Mouse (Mus musculus) cerebellum, adult 18-20 months (tissue): ENCODE results near the gene Rce1.

Experiments
- DNase-seq, 2 experiments: peaks; one replicate each; pipeline ENCODE4 v3.0.0; 2021

Rce1 gene

DNA sequence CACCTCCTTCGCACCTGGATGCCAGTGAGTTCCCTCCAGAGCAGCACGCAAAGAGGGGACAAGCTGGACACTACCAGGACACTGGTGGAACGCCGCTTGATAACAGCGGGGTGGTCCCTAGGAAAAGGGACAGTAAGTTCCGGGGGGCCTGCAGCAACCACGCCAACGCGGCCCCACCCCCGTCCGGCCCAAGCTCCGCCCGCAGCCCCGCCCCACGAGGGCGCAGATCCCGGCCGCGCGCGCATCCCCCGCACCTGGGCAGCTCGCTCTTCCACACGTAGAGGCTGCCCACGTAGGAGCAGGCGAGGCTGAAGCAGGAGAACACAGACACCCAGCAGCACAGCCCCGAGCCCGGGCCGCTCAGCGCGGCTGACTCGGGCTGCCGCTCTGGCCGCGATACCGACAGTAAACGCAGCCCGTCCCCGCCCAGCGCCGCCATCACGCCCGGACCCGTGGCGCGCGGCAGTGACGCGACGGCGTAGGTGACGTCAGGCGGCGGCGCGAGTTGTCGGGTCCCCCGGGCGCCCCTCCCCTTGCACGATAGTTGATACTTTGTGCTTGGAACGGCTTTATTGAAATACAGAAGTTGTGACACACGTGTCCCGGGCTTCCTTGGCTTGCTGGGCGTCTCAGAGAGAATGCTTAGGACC is at the start of gene Rce1:
Rce1 (minus strand) TSS at position 463 of the 650 bp plus-strand sequence.
- peak; percentile 87 to 95 for DNase-seq

DNA sequence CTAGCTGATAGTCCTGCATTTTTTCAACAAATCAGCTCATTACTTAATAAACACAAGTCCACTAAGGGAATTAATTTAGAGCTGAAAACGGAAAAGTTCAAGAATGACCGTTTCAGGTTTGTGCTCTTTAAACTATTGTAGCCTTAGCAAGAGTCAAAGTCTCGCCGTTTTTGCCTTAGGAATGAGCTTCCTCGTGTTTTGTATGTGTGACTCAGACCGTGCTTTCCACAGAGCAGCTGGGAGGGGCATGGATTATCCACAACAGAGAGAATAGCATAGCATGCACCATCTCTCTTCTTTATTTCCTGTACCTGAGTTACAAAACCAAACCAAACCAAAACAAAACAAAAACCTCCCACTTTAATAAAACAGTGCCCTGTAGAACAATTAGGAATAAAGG is 47.0 kb upstream of the Rce1 start:
- DNase-seq = no peak

DNA sequence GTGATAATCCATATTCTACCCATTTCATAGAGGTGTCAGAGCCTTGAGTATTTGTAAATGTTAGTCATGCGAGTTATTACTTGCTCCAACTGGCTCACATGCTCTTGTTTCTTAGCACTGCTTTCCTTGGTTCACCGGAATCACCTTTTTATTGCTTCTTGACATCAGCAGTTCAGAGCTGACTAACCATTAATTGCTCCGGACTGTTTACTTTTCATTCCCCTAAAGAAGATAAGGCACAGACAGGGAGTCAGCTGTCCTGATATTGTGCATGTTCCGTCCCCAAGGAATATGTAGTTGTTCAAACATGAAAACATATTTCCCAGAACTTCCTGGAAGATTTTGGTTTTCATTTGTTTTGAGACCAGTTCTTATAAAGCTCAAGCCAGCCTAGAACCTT is 45.3 kb upstream of the Rce1 start:
- DNase-seq = no peak

DNA sequence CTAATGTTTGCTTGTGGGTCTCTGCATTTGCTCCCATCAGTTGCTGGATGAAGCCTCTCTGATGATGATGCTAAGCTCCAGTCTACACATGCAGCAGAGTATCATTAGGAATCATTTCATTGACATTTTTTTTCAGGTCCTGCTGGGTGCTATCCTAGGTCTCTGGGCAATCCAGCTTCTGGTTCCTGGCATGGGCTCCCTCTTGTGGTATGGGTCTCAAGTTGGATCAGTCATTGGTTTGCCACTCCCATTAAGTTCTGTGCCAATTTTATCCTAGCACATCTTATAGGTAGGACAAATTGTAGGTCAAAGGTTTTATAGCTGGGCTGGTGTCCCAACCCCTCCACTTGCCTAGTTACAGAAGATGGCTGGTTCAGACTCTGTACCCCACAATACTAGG is 41.4 kb upstream of the Rce1 start:
- DNase-seq = no peak

DNA sequence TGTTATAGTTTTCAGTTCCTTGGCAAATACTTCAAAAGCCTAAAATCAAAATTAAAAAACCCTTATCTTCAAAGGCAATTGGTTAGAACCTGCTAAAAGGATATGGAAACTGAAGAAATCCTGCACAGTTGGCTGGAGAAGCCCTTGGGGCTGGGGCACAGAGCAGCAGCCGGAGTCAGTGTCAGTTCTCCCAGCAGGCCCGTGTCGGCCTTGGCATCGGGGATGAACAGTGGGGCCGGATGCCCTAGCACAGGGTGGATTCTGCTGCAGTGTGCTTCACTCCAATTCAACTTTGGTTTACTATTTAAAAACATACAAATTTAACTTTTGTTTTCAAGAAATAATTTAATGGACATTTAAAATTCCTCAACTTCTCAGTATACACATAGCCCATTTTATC is 32.7 kb upstream of the Rce1 start:
- peak; percentile 45 for DNase-seq

DNA sequence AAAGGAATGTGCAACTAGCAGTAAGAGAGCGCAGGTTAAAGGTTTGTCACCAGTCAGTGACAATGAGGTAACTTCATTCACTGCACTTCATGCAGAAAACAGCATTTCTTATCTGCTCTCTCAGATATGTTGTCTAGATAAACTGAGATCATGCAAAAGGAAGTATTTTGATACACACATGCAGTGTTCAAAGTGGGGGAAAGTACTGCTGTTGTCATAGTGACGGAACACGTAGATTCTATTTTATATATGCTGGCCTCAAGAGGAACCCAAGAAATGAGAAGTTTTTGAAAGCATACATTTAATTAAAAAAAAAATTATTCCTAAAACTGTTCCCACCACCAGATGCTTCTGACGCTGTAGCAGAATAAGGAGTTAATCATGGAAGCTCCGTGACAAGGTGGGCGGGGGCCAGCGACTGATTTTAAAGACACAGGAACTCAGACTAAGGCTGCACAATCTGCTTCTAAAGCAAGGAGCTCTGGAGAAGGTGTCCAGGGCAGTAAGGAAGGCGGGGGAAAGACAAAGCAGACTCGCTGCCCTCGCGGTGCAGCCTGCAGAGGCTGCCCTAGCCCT is 21.6 kb upstream of the Rce1 start:
- no peak for DNase-seq

DNA sequence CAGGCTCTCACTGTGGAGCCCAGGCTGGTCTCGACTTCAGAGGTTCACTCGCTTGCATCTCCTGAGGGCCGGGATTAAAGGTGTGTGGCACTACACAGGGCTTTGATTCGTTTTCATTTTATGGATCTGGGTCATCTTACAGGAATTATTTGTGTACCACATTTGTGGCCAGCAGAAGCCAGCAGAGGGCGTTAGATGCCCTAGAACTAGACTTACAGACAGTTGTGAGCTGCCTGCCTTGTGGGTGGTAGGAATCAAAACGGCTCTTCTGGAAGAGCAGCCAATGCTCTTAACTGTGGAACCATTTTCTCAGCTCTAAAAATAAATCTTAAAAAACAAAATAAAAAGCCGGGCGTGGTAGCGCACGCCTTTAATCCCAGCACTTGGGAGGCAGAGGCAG is 18.8 kb upstream of the Rce1 start:
- DNase-seq = peak; percentile 75 to 79

DNA sequence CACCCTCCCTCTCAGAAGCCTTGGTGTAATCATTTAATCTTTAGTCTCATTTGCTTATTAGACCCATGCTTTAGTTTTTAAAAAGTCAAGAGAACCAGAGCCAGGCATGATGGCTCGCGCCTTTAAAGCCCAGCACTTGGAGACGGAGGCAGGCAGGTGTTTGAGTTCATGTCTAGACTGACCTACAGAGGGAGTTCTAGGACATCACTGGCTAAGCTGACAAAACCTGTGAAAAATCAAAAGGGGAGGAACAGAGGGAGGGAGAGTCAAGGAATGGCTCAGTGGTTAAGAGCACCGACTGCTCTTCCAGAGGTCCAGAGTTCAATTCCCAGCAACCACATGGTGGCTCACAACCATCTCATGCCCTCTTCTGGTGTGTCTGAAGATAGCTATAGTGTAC is 10.5 kb upstream of the Rce1 start:
- DNase-seq = no peak

DNA sequence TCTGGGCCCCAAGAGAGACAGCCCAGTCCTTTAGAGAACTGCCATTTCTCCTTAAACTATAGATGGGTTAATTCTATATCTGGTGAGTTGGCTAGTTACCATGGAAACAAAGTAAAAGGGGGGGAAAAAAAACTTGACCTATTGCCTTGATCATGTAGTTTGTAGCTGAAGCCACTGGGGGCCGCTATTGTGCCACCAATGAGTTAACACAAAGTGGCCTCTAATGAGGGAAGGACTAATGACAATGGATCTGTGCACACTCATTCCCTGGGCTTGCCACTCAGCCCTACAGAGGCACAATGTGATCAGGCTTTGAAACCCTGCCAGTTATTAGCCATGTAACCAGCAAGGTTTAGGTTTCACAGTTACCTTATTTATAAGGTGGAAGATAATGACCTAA is 3.4 kb upstream of the Rce1 start:
- DNase-seq = peak; percentile 85 to 88

DNA sequence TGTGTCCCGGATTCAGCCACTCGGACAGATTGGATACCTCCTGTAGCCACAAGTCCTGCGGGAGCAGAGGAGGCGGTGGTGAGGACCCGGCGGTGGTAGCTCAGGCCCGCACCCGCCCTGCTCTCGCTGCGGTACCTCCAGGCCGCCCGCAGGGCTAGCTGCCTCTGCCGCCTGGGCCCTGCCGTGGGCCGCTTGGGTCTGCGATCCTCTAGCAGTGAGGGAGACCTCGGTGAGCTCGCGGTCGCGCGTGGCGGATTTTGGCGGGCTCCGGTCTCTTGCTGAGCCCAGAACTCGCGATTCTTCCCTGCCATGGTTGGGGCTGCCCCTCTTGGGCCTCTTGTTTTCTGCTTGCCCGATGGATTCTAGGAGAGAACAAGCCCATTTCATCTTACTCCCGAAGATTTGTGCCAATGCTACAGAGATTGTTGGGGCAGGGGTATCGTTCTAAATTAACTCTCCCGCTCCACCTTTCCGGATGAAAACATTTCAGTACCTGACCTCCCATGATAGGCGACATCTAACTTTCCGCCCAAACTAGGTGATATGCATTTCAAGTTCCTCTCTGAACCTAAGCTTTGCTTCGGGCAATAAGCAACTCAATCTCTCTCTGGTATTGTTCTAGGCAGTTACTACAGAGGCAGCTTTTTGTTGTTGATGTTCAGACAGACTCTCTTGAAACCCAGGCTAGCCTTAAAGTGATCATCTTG is 541 bp upstream of the Rce1 start:
- DNase-seq = no peak

DNA sequence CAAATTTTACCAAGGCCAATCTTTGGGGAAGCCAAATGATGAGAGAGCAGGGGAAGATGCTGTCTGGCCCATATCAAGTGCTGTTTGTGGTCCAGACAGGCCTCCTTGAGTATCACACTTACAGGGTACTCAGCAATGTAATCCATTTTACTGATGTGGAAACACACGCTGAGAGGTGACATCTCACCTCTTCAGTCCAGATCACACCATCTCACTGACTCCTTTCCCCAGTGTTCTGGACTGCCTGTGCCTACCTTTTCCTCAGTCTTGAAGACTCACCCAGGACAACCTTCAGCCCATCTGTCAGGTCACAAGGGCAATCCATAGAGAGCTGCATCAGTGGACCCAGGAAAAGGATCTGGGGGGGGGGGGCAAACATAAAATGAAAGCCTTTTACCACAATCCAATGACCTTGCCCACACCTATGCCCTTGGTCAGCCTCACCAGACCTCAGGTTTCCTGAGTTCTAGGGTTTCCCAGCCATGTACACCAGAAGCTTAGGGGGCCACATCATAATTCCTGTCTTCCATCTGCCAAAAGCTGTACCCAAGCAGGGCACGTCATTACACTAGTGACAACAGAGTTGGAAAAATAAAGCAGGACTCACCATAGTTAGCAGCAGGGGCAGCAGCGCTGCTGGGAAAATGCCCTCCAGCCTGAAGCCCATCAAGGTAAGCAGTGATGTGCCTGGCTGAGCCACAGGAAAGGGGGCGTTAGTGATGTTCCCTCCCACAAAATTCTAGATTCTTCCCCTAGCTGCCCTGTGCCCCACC is 849 bp downstream of the Rce1 start:
- no peak for DNase-seq

DNA sequence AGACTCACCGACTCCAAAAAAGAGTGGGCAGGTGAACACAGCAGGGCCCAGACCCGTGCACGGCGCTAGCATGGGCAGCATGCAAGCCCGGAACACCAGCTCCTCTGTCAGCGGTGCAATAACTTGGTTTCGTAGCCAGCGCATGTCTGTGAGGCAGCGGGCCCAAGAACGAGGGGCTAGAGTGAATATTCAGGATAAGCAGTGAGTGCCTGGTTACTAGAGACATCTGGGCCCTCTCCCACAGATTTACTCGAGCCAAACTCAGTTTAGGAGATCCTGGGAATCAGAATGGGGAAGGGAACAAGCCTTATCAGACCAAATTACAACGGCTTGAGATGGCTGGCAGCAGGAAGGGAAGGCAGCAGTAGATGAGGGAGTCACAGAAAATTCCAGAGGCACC is 1.4 kb downstream of the Rce1 start:
- DNase-seq = no peak

DNA sequence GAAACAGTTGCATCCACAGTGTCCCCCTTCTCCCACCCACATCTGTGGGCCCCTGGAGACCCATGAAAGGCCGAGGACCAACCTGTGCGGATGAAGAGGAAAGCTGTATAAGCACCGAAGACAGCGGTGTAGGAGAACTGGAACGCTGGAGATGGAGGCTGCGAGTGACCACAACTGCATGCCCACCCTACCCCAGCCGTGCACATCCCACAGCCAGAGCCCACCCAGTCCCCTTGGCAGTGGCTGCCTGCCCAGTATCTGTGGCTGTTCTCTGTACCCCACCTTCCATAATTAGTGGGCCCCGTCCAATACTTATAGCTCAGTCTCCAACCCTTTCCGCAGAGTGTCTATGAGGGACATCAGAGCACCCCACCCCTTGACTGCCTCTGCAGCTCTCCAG is 2.0 kb downstream of the Rce1 start:
- DNase-seq = no peak

DNA sequence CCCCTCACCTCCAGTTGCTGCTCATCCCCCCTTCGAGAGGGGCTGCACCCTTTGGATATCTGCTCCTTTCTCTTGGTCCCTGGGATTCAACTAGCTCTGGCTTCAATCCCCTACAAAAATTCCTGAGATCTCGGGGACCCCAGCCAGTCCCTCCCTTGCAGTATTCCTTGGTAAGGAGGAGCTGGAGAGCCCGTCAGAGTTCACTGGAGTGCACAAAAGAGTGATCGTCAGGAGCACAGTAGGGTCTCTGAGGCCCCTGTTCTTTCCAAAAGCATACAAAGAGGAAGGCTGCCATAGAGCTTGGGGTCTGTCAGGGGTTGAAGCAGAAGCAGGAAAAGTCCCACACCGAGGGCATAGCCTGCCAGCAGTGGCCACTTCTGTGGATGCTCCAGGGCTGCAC is 2.7 kb downstream of the Rce1 start:
- DNase-seq = no peak

DNA sequence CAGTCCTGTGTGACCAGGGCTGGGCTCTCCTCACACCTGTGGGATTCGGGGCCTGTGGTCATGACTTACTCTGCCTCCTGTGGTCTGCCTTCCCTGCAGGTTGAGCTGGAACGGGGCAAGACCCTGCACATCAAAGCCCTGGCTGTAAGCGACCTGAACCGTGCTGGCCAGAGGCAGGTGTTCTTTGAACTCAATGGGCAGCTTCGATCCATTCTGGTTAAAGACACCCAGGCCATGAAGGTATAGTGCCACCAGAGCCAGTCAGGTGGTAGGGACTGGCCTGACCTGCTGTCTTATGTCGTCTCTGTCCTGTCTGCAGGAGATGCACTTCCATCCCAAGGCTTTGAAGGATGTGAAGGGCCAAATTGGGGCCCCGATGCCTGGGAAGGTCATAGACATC is 4.7 kb downstream of the Rce1 start:
- no peak for DNase-seq

DNA sequence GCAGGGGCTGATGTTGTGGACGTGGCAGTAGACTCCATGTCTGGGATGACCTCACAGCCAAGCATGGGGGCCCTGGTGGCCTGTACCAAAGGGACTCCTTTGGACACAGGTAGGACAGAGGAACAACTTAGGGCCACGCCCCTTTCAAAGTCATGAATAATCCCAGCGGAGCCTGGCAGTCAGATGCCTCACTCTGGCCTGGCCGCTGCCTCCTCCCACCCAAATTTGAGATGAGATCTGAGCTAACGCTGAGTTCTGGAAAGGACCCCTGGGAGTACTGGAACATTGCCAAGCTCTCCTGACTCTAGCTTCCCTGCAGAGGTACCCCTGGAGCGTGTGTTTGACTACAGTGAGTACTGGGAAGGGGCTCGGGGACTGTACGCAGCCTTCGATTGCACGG is 6.0 kb downstream of the Rce1 start:
- DNase-seq = no peak

DNA sequence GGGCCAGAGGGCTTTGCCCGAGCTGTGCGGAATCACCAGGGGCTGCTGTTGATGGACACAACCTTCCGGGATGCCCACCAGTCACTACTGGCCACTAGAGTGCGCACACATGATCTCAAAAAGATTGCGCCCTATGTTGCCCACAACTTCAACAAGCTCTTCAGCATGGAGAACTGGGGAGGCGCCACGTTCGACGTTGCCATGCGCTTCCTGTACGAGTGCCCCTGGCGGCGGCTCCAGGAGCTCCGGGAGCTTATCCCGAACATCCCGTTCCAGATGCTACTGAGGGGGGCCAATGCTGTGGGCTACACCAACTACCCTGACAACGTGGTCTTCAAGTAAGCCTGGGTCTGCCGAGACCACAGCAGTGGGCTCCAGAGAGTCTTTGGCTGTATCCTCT is 7.3 kb downstream of the Rce1 start:
- no peak for DNase-seq

DNA sequence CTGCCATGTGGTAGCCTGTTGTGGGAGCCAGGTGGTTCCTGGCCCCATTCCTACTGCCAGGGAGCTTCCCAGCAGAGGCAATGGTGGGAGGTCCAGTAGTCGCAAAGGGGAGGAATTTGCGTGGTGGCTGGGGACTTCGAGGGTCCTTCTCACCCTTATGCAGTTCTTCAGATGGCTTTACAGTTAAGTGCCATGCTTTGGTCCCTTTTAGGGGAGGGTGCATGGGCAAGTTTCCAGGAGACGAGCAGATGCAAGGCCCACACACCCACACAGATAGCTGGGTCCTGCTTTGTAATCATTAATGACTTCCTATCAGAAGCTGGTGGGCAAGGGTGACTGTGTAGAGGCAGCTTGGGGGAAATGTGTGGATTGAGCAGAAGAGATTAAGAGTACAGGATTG is 8.9 kb downstream of the Rce1 start:
- no peak for DNase-seq

DNA sequence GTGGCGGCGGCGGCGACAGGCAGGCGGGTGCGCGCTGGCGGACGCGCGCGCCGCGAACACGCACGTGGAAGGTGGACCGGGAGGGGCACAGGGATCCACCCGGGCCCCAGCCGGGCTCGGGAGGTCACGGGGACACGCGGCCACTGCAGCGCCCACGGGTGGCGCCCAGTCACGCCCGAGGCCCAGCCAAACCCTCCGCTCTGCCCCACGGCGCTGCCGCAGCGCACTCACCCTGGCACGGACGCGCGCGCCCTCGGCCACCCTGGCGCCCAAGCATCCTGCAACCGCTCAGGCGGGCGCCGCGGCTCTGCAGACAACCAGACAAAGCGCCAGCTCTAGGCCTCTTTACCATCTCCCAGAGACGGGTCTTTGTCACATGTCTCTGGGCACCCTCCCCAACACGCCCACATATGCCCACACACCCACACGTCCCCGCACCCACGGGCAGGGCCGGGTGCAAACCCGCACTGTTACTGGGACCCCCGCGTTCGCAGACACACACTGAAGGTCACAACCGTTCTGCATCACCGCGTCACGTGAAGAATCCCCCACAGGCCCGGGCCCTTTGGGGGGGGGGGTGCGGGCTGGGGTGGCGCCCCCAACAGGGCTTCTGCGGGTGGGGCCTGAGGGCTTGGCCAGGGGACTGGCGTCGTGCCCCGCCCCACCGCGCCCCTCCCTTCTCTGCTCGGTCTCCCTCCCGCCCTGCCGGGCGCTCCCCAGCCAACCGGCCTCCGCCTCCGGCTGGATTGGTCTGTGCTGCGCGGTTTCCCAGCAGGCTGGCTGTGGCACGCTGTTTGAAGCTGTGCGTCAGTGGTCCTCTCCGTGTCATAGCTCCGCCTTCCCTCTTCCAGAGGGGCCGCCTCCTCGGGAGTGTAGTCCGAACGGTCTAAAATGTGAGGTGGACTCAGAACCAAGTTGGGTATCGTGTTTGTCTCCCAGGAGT is 10.0 kb downstream of the Rce1 start, which contains the start of gene Lrfn4:
Lrfn4 (minus strand) TSS at position 517 of the 943 bp plus-strand sequence.
- peak; percentile 87 to 89 for DNase-seq

DNA sequence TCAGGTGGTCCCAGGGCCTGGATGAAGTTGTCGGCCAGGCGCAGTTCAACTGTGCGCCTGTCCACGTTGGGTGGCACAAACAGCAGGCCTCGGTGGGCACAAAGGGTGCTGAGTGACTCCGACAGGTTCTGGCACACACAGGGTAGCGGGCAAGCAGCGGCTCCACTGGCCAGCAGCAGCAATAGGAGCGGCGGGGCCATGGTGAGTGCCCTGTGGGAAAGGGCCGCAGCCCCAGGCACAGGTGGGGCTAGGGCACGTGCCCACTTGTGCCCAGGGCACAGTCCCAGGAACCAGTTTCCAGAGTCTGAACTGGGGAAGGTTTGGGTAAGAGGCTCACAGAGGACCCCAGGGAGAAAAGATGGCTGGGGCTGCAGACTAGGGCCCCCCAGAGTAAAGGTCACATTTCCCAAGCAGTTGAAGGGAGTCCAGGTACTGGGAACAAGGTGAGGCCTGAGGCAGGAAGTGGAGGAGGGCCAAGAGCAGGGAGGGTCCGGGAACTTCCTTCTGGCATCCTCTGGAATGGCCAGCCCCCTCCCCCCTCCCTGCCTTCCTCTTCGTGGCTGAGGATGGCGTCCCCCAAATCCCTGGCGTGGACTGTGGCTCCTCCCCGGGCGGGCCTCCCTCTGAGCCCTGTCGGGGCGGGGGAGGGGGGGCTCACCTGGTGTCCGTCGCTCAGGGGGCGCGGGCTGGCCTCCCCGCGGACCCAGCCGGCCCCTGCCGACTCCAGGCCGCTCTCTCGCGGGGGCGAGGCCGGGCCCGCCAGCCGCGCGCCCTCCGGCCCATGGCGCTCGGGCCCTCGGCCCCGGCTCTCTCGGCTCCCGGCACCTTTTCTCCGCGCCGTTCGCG is 10.9 kb downstream of the Rce1 start:
- peak; percentile 47 to 54 for DNase-seq
